Mouse (Mus musculus) midbrain, postnatal 0 days (tissue): ENCODE data around the gene Tln2. TPM values are rescaled to one million over a fixed set of nuclear protein-coding genes. Genes with fewer than 3 reads are reported as not detected.

Experiments used
- ATAC-seq: fragments of 200-750 bp; cut with Nextera tagmentation; 2 replicates; pipeline ENCODE4 v1.8.0; 2017; ENCODE audit warnings: moderate number of reproducible peaks, mild to moderate bottlenecking, moderate TSS enrichment, moderate library complexity; ENCODE audit not compliant: low FRiP score
- DNase-seq: peaks from one replicate; pipeline ENCODE4 v3.0.0-alpha.2; 2015; ENCODE audit warnings: low spot score
- H3K27ac ChIP-seq: fragments of 300-500 bp; sonication (generic); 2 replicates; pipeline ENCODE4 v1.5.1; 2014; ENCODE audit warnings: low read depth, mild to moderate bottlenecking, low read length, mixed read lengths
- H3K27me3 ChIP-seq: fragments of 300-500 bp; sonication (generic); 2 replicates; pipeline ENCODE4 v1.6.1; 2014; ENCODE audit warnings: low read length, control low read depth, mixed read lengths; ENCODE audit not compliant: insufficient read depth
- H3K36me3 ChIP-seq: fragments of 300-500 bp; sonication (generic); 2 replicates; pipeline ENCODE4 v1.6.1; 2014; ENCODE audit warnings: low read length, control low read depth, mixed read lengths; ENCODE audit not compliant: insufficient read depth
- H3K4me1 ChIP-seq: fragments of 300-500 bp; sonication (generic); 2 replicates; pipeline ENCODE4 v1.6.1; 2014; ENCODE audit warnings: mild to moderate bottlenecking, control low read depth, antibody characterized with exemption, low read length, mixed read lengths; ENCODE audit not compliant: insufficient read depth
- H3K4me2 ChIP-seq: fragments of 300-500 bp; sonication (generic); 2 replicates; pipeline ENCODE4 v1.6.1; 2014; ENCODE audit warnings: low read depth, mild to moderate bottlenecking, low read length, mixed read lengths; ENCODE audit not compliant: poor library complexity, severe bottlenecking
- H3K4me3 ChIP-seq: fragments of 300-500 bp; sonication (generic); 2 replicates; pipeline ENCODE4 v1.5.1; 2014; ENCODE audit warnings: low read depth, mild to moderate bottlenecking, low read length, moderate library complexity
- H3K9ac ChIP-seq: fragments of 300-500 bp; sonication (generic); replicated peaks from 2 replicates; pipeline ENCODE4 v1.6.1; 2014; ENCODE audit warnings: mild to moderate bottlenecking, low read length, moderate library complexity, mixed read lengths; ENCODE audit not compliant: poor library complexity, severe bottlenecking
- H3K9me3 ChIP-seq: fragments of 300-500 bp; sonication (generic); 2 replicates; pipeline ENCODE4 v1.6.1; 2016; ENCODE audit warnings: low read length, control low read depth
- CTCF ChIP-seq: IDR thresholded peaks from 2 replicates; pipeline ENCODE4 v1.5.1; 2016; ENCODE audit warnings: antibody characterized with exemption, mild to moderate bottlenecking
- WGBS: fragments of 180-500 bp; shearing (Covaris S2); extraction: QIAGEN DNeasy Blood & Tissue Kit; methylation state at CpG from one replicate; pipeline ENCODE4 v1.1.7; 2014; 5-methylcytosine and 5-hydroxymethylcytosine counted together
- polyA plus RNA-seq: library from polyadenylated mRNA; unstranded; fragments of >200 nt; fragmentation: Nextera tagmentation; extraction: Ambion mirVana; gene quantifications from 2 replicates; pipeline ENCODE4 v1.2.1, GENCODE M21; 2015
- total RNA-seq: library from RNA; depleted of rRNA; stranded (reverse); fragments of >200 nt; gene quantifications from 2 replicates; pipeline ENCODE4 v1.2.3, GENCODE M21; 2014

Tln2 gene
- total and polyA plus RNA-seq, 2 experiments from 2014 or later, result 49.4 to 66.7 TPM

DNA sequence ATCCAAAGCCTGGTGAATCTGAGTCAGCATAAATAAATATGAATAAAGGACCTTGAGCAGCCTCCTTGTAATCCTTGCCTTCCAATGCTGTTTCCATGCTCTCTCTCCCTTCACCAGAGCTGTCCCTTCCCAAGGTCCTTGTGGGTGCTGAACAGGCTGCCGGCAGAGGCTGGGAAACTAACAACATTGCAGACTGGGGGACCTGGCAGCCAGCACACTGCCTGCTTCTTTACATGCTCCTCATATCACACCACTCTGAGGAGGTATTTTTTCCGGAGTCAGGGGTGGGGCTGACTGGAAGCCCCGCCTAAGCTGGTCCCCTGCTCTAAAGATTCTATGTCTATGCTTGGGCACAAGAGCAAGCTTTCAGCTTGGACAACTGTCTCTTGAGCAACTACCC, 64.2 kb downstream of the Tln2 start:
- no peak overlapping the region for H3K4me2 ChIP-seq
- 53% methylated on average over 3 of the region's 3 CpGs for WGBS

DNA sequence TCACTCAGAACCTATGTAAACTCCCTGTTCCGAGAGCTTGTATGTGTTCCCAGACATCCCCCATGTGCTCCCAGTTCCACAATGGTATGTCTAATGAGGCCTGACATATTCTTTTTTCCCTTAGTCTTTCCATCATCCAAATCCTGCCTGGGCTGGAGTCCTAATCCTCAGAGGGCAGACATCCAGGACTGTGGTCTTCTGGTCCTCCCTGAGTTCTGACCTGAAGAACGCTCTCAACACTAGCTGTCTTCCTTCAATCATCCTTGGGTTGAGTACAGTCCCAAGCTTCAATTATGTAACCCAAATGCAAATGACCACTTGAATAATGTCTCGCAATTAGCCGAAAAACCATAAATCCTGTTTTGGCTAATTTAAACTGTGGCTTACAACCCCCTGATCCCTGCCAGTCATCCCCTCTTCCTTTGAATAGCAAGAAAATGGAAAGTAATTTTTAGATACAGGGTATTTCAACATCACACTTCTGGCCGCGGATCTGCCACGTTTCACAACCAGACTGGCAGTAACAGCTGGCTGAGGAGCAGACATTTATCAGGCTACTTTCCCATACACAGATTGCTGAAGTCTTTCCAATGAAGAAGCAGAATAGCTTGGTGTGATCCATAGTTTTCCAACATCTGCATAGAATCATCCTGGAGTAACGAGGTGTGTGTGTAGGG, 65.5 kb downstream of the Tln2 start:
- TF ChIP-seq CTCF, result no peak
- ATAC-seq (no peak), DNase-seq (no peak)
- H3K9me3 ChIP-seq, result no peaks in the 10 kb centered on the region
- H3K36me3 ChIP-seq, result no peaks in the 10 kb centered on the region
- H3K4me3 ChIP-seq, result no peak overlapping the region
- H3K4me1 ChIP-seq, result peaks cover 8% of the 10 kb centered on the region; the same call in 1 of the 2 replicates
- H3K27me3 ChIP-seq, result no peaks in the 10 kb centered on the region
- H3K9ac ChIP-seq, result no peak overlapping the region
- WGBS, result 84% methylated on average over 8 of the region's 8 CpGs
- no peak overlapping the region for H3K27ac ChIP-seq
- H3K4me2 ChIP-seq, result no peak overlapping the region

More for the DNA sequence above, 64.2 kb downstream of the Tln2 start:
- DNase-seq (no peak), ATAC-seq (no peak)
- Histone ChIP-seq H3K36me3 (no peaks in the 10 kb centered on the region), H3K9me3 (no peaks in the 10 kb centered on the region), H3K9ac (no peak overlapping the region), H3K4me3 (no peak overlapping the region), H3K27ac (no peak overlapping the region), H3K4me1 (peaks cover 8% of the 10 kb centered on the region; the same call in 1 of the 2 replicates), H3K27me3 (no peaks in the 10 kb centered on the region)
- TF ChIP-seq CTCF, result no peak

DNA sequence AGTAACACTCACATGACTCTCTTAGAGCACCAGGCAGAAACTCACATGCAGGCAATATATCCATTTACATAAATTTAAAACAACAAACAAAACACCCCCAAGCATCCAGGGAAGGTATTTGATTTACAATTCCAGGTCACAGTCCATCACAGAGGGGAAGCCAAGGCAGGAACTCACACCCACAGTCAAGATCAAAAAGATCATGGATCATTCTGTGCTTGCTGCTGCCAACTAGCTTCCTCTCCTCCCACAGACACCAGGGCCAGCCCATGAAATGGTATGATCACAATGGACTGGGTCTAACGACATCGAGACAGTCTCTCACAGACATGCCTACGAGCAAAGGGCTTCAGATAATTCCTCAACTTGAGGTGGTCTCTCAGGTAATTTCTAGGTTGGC, 70.1 kb downstream of the Tln2 start:
- Histone ChIP-seq H3K4me2 (no peak overlapping the region), H3K4me1 (no peaks in the 10 kb centered on the region), H3K27me3 (no peaks in the 10 kb centered on the region), H3K36me3 (no peaks in the 10 kb centered on the region), H3K9me3 (no peaks in the 10 kb centered on the region), H3K4me3 (no peak overlapping the region), H3K9ac (no peak overlapping the region), H3K27ac (no peak overlapping the region)
- WGBS, result 87% methylated on average over 3 of the region's 3 CpGs
- no peak for TF ChIP-seq CTCF
- DNase-seq, result no peak
- no peak for ATAC-seq

DNA sequence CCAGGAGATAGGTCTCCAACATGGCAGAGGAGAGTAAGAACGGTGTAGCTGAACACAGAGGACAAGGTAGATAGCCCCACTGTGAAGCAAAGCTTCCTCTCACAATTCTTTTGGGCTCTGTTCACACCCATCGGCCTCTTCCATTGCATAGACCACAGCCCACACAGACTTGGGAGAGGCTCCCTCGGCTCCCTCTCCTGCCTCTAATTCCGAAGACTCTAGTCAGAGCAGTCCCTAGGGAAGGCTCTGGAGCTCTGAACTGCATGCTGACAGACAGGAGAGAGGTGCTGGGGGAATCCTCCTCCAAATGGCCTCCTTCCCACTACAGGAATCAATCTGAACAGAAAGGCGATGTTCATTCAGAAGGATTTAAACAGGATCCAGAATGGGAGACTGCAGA, 72.9 kb downstream of the Tln2 start:
- Histone ChIP-seq H3K36me3 (no peaks in the 10 kb centered on the region), H3K9ac (no peak overlapping the region), H3K27me3 (no peaks in the 10 kb centered on the region), H3K9me3 (no peaks in the 10 kb centered on the region), H3K4me1 (no peaks in the 10 kb centered on the region), H3K4me3 (no peak overlapping the region), H3K4me2 (no peak overlapping the region), H3K27ac (no peak overlapping the region)
- no peak for ATAC-seq
- DNase-seq, result no peak
- WGBS, result 72% methylated on average over 5 of the region's 5 CpGs
- no peak for TF ChIP-seq CTCF

DNA sequence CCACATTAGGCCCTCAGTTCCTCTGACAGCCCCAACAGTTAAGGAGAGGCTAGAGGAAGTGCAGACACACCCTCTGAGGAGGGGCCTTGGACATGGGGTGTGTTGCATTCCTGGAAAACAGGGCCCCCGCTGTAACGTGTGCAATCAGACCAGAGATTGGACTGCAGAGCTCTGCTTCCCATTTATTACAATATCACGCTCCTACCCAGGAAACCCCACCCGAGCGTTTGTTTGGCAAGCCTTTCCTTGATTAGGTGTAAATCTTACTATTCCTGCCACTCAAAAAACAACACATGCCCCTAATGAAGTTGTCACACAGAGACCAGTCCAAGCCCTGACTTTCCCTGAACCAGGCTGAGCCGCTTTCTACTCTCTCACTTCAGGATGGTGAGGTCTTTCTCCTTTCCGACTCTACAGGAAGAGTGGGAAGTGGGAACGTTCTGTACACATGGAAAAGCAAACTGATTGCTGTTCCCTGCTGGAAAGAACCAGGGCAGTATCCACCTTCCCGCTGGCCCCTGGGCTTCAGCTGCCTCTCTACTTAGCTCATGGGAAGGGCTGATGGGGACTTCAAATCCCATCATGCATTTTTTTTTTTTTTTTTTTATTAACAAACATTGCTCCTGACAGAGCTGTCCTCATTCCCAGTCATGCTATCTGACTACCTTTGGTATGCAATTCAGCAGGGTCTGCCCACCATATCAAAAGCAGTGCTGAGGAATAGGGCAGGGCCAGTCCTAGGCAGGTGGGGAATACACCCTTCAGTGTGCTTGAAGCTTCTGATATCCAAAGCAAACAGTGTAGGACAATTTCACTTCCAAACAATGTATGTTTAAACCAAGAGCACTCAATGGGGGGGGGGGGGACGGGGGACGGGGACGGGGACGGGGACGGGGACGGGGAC, 74.1 kb downstream of the Tln2 start:
- Histone ChIP-seq H3K4me2 (no peak overlapping the region), H3K27ac (no peak overlapping the region), H3K9ac (no peak overlapping the region), H3K27me3 (no peaks in the 10 kb centered on the region), H3K4me1 (no peaks in the 10 kb centered on the region), H3K36me3 (no peaks in the 10 kb centered on the region), H3K9me3 (no peaks in the 10 kb centered on the region), H3K4me3 (no peak overlapping the region)
- TF ChIP-seq CTCF, result no peak
- ATAC-seq, result no peak
- DNase-seq, result no peak
- 86% methylated on average over 15 of the region's 15 CpGs for WGBS

DNA sequence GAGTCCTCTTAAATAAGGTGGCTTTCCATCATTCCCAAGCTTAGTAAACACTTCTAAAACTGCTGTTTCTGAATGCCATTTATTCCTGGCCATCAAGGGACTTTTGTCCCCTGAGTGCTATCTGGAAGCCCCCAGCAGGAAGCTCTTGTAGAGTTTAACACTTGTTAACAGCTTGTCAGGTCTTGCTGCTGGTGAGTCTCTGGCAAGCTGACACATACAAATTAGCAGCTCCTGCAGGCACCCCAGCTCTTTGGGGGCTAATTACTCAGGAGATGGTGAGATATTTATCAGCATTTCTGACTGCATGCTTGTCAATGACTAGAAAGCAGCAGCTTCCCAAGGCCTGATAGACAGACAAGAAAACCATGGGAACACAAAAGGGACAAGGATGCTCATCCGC, 77.2 kb downstream of the Tln2 start:
- no peak overlapping the region for H3K4me3 ChIP-seq
- no peaks in the 10 kb centered on the region for H3K27me3 ChIP-seq
- H3K27ac ChIP-seq, result no peak overlapping the region
- WGBS, result 93% methylated on average over 1 of the region's 1 CpGs
- H3K4me1 ChIP-seq, result no peaks in the 10 kb centered on the region
- DNase-seq, result no peak
- H3K9ac ChIP-seq, result no peak overlapping the region
- ATAC-seq, result no peak
- H3K4me2 ChIP-seq, result no peak overlapping the region
- no peaks in the 10 kb centered on the region for H3K9me3 ChIP-seq
- H3K36me3 ChIP-seq, result no peaks in the 10 kb centered on the region
- no peak for TF ChIP-seq CTCF
